Mouse (Mus musculus) CH12.LX (cell line): ENCODE data around the gene Cd38. TPM values are rescaled to one million over a fixed set of nuclear protein-coding genes. Genes with fewer than 3 reads are reported as not detected.

Experiments used
- DNase-seq: peaks from one replicate; pipeline ENCODE4 v3.0.0-alpha.2; 2013; ENCODE audit errors: extremely low read depth
- H3K27ac ChIP-seq: 2 replicates; pipeline ENCODE4 v1.5.1; 2012; ENCODE audit warnings: low read depth, mild to moderate bottlenecking, control low read depth, moderate library complexity; ENCODE audit not compliant: insufficient read depth
- H3K27me3 ChIP-seq: replicated peaks from 2 replicates; pipeline ENCODE3; 2012; ENCODE audit warnings: inconsistent platforms
- H3K36me3 ChIP-seq, 2 experiments: replicated peaks in 1 of 2; 2 replicates each; pipeline versions ENCODE3 to v1.6.1; 2012; ENCODE audit warnings: inconsistent platforms in 1 of 2, low read length in 1 of 2, mild to moderate bottlenecking in 1 of 2, mixed read lengths in 1 of 2, moderate library complexity in 1 of 2; ENCODE audit not compliant: control insufficient read depth in 1 of 2, insufficient read depth in 1 of 2
- H3K4me1 ChIP-seq, 2 experiments: 2 replicates each; pipeline ENCODE4 v1.6.1; 2012; ENCODE audit warnings: inconsistent platforms in 1 of 2, moderate library complexity in 1 of 2; ENCODE audit not compliant: insufficient read depth in 2 of 2, control insufficient read depth in 1 of 2
- H3K4me2 ChIP-seq: 2 replicates; pipeline ENCODE4 v1.6.1; 2012; ENCODE audit warnings: low read depth, mild to moderate bottlenecking, control low read depth; ENCODE audit not compliant: poor library complexity, insufficient read depth, severe bottlenecking
- H3K4me3 ChIP-seq, 3 experiments: fragments of 150-350 bp in 1 of 3; sonication (generic) in 1 of 3; replicated peaks in 1 of 3; 2 replicates each; pipeline versions ENCODE3 to v1.5.1; 2011 to 2012; ENCODE audit warnings: low read depth in 2 of 3, low read length in 2 of 3, mild to moderate bottlenecking in 2 of 3, moderate library complexity in 2 of 3, control low read depth in 1 of 3, improper control_type of control experiment in 1 of 3, inconsistent platforms in 1 of 3, mixed read lengths in 1 of 3; ENCODE audit not compliant: poor library complexity in 1 of 3
- H3K79me2 ChIP-seq: replicated peaks from 2 replicates; pipeline ENCODE4 v1.6.1; 2012; ENCODE audit warnings: mild to moderate bottlenecking, moderate library complexity; ENCODE audit not compliant: control insufficient read depth, poor library complexity, insufficient read depth, severe bottlenecking; ENCODE audit errors: extremely low read depth
- H3K9ac ChIP-seq: 2 replicates; pipeline ENCODE4 v1.6.1; 2012; ENCODE audit warnings: low read depth, mild to moderate bottlenecking, control low read depth, moderate library complexity; ENCODE audit not compliant: insufficient read depth
- H3K9me3 ChIP-seq: replicated peaks from 2 replicates; pipeline ENCODE3; 2012; ENCODE audit warnings: low read length, inconsistent platforms, mixed read lengths
- BHLHE40 ChIP-seq: IDR thresholded peaks from 2 replicates; pipeline ENCODE4 v1.6.1; 2011; ENCODE audit warnings: mild to moderate bottlenecking, low read depth, low read length, improper control_type of control experiment
- CHD1 ChIP-seq: IDR thresholded peaks from 2 replicates; pipeline ENCODE4 v1.6.1; 2012; ENCODE audit warnings: low read depth, low read length, improper control_type of control experiment, inconsistent platforms
- CTCF ChIP-seq, 2 experiments: IDR thresholded peaks in 1 of 2; conservative IDR thresholded peaks in 1 of 2; 2 replicates each; pipeline ENCODE4 v1.5.1; 2011 to 2012; ENCODE audit warnings: low read depth in 2 of 2, low read length in 2 of 2, improper control_type of control experiment in 1 of 2, inconsistent platforms in 1 of 2, mild to moderate bottlenecking in 1 of 2, moderate library complexity in 1 of 2
- EP300 ChIP-seq: IDR thresholded peaks from 2 replicates; pipeline ENCODE4 v1.6.1; 2011; ENCODE audit warnings: low read length, improper control_type of control experiment
- GABPA ChIP-seq: IDR thresholded peaks from 2 replicates; pipeline ENCODE4 v1.6.1; 2012; ENCODE audit warnings: low read depth, low read length, improper control_type of control experiment, inconsistent platforms; ENCODE audit not compliant: insufficient replicate concordance
- JUN ChIP-seq: IDR thresholded peaks from 2 replicates; pipeline ENCODE4 v1.6.1; 2011; ENCODE audit warnings: low read depth, mild to moderate bottlenecking, low read length, improper control_type of control experiment, moderate library complexity; ENCODE audit not compliant: insufficient read depth
- JUND ChIP-seq: conservative IDR thresholded peaks from 2 replicates; pipeline ENCODE4 v1.6.1; 2011; ENCODE audit warnings: low read depth, low read length, improper control_type of control experiment
- KAT2A ChIP-seq: IDR thresholded peaks from 2 replicates; pipeline ENCODE4 v1.6.1; 2012; ENCODE audit warnings: low read length, improper control_type of control experiment, inconsistent platforms; ENCODE audit not compliant: insufficient replicate concordance
- MAFK ChIP-seq: IDR thresholded peaks from 2 replicates; pipeline ENCODE4 v1.6.1; 2011; ENCODE audit warnings: low read length, improper control_type of control experiment; ENCODE audit not compliant: insufficient replicate concordance
- MAZ ChIP-seq: IDR thresholded peaks from 2 replicates; pipeline ENCODE4 v1.6.1; 2012; ENCODE audit warnings: low read depth, mild to moderate bottlenecking, inconsistent platforms, low read length, improper control_type of control experiment, moderate library complexity
- MEF2A ChIP-seq: IDR thresholded peaks from 2 replicates; pipeline ENCODE4 v1.6.1; 2014; ENCODE audit warnings: low read depth, mild to moderate bottlenecking, inconsistent platforms, low read length, improper control_type of control experiment, borderline replicate concordance
- MXI1 ChIP-seq: IDR thresholded peaks from 2 replicates; pipeline ENCODE4 v1.6.1; 2011; ENCODE audit warnings: mild to moderate bottlenecking, low read depth, low read length, improper control_type of control experiment
- NELFE ChIP-seq: IDR thresholded peaks from 2 replicates; pipeline ENCODE4 v1.6.1; 2011; ENCODE audit warnings: low read depth, low read length, improper control_type of control experiment
- PAX5 ChIP-seq: IDR thresholded peaks from 2 replicates; pipeline ENCODE4 v1.6.1; 2012; ENCODE audit warnings: low read length, inconsistent platforms, mixed read lengths
- RAD21 ChIP-seq: IDR thresholded peaks from 2 replicates; pipeline ENCODE4 v1.6.1; 2011; ENCODE audit warnings: low read depth, mild to moderate bottlenecking, low read length, improper control_type of control experiment, moderate library complexity
- SIN3A ChIP-seq: IDR thresholded peaks from 2 replicates; pipeline ENCODE4 v1.6.1; 2012; ENCODE audit warnings: low read length, improper control_type of control experiment, inconsistent platforms
- SMC3 ChIP-seq: IDR thresholded peaks from 2 replicates; pipeline ENCODE4 v1.6.1; 2011; ENCODE audit warnings: low read depth, low read length, improper control_type of control experiment
- TCF12 ChIP-seq: IDR thresholded peaks from 2 replicates; pipeline ENCODE4 v1.6.1; 2014; ENCODE audit warnings: low read depth, mild to moderate bottlenecking, inconsistent platforms, low read length, improper control_type of control experiment
- USF1 ChIP-seq: IDR thresholded peaks from 2 replicates; pipeline ENCODE4 v1.6.1; 2014; ENCODE audit warnings: low read depth, mild to moderate bottlenecking, inconsistent platforms, low read length, improper control_type of control experiment
- ZC3H11A ChIP-seq: IDR thresholded peaks from 2 replicates; pipeline ENCODE4 v1.6.1; 2012; ENCODE audit warnings: low read depth, mild to moderate bottlenecking, inconsistent platforms, low read length, improper control_type of control experiment
- ZMIZ1 ChIP-seq: IDR thresholded peaks from 2 replicates; pipeline ENCODE4 v1.6.1; 2012; ENCODE audit warnings: low read depth, mild to moderate bottlenecking, inconsistent platforms, low read length, improper control_type of control experiment
- ZNF384 ChIP-seq: IDR thresholded peaks from 2 replicates; pipeline ENCODE4 v1.6.1; 2012; ENCODE audit warnings: low read depth, low read length, improper control_type of control experiment, inconsistent platforms
- dilution Hi-C: fragments of 300-500 bp; cut with MboI; formaldehyde crosslinking; loops from 2 replicates; pipeline ENCODE4 v1.14.3; 2020; ENCODE audit warnings: low sequenced_read_pairs; ENCODE audit not compliant: extremely low pct_unique_long_range_greater_than_20kb, extremely low pct_ligation_motif_present
- in situ Hi-C: fragments of 300-500 bp; cut with MboI; formaldehyde crosslinking; loops from 3 replicates; pipeline ENCODE4 v1.14.3; 2019; ENCODE audit warnings: low sequenced_read_pairs, low pct_ligation_motif_present, low pct_unique_long_range_greater_than_20kb, mixed read lengths
- polyA plus RNA-seq: library from polyadenylated mRNA; unstranded; fragments of >175 nt; gene quantifications from 2 replicates; pipeline ENCODE4 v1.2.1, GENCODE M21; 2012; ENCODE audit warnings: low read depth; ENCODE audit not compliant: insufficient read length
- total RNA-seq, 2 experiments: library from RNA; depleted of rRNA; stranded (reverse); fragments of 300-350 nt in 1 of 2; fragments of >200 nt in 1 of 2; gene quantifications; 2 replicates each; pipeline ENCODE4 v1.2.3; 2012 to 2014

Cd38 gene
- total and polyA plus RNA-seq, 3 experiments: 0.93 to 3.3 (median 1.5) TPM

DNA sequence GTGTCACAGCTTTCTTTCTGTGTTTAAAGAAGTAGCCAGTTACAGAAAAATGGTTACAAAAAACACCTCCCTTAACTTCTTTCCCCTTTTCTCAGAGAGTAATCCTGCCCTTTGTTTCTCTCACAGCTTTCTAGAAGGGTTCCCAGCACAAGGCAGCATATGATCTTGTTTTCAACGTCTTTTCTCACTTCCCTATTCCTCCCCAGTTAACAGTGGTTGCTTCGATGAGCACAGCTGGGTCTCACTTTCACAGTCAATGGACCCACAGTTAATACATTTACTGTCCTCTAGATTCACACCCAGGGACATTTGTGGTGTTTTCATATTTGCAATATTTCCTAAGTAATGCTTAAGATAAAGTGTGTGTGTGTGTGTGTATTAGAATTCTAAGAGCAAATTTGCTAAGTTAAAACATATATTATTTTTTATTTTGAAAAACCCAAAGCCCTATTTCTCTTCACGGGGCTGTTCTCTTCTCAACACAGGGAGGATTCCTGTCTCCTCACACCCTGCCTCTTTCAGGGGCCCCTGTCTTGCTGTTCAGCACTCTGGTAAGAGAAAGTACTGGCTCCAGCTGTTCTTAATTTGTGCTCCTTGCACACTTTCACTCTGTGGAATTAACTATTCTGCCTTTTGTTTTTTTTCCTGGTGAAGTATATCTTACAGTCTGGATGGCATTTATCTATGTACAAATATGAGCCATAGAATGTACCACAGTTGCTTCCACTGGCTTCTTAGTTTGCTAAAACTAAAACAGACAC lies 16.9 kb downstream of the Cd38 start (continued):
- peak; percentile 48; the same call in 1 of the 2 replicates for TF ChIP-seq JUN
- peak; percentile 92 for TF ChIP-seq TCF12
- TF ChIP-seq RAD21: no peak; the same call in none of the 2 replicates
- TF ChIP-seq ZNF384: peak; percentile 59
- peak; percentile 96 for TF ChIP-seq SIN3A
- 0 out of 2 replicates have a peak, but pooled peaks have one; percentile 31 for TF ChIP-seq MXI1
- no peak for TF ChIP-seq KAT2A
- peak; percentile 27; the same call in 1 of the 2 replicates for TF ChIP-seq SMC3
- TF ChIP-seq MEF2A: peak; percentile 71; the same call in 1 of the 2 replicates
- no peak; the same call in 1 of the 2 replicates for TF ChIP-seq MAZ
- peak; percentile 90 for TF ChIP-seq BHLHE40
- TF ChIP-seq ZMIZ1: no peak; the same call in 1 of the 2 replicates
- peak; percentile 99 for TF ChIP-seq EP300
- no peak for TF ChIP-seq GABPA
- TF ChIP-seq NELFE: no peak
- TF ChIP-seq USF1: no peak
- TF ChIP-seq PAX5: no peak
- peak; percentile 77 for TF ChIP-seq JUND

DNA sequence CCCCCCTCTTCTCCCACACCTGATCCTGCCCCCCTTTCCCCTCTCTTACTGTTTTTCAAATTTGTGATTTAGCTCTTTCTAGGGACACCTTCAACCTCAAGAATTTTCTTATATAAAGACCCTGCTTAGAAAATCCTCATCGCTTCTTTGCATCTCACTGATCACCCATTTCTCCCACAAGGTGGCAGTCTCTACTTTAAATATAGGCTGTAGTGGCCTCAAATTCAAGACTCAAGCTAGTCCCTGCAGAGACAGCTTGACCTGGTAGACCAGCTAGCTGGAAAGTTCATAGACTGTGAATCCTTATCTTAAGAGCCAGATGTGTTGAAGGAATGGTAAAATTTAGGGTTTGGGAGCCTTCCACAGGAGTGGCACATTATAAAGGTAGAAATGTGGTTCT lies 24.0 kb downstream of the Cd38 start:
- peak; percentile 67 for DNase-seq
- H3K27me3 ChIP-seq: no peaks in the 10 kb centered on the region
- H3K4me1 ChIP-seq: peaks cover 3 to 11% of the 10 kb centered on the region in 2 experiments; a peak in 2 of 4 replicates
- H3K36me3 ChIP-seq: no peaks in the 10 kb centered on the region
- peak; percentile 81 for TF ChIP-seq RAD21
- TF ChIP-seq JUN: no peak
- peak; percentile 90 for TF ChIP-seq SMC3
- TF ChIP-seq CHD1: no peak
- TF ChIP-seq MAFK: no peak
- TF ChIP-seq ZC3H11A: peak; percentile 45; the same call in 1 of the 2 replicates
- TF ChIP-seq MXI1: no peak
- TF ChIP-seq CTCF (conservative IDR thresholded peaks at IDR 0.05 in 1 of 2, IDR thresholded peaks at IDR 0.05 in 1 of 2; ENCODE audit: low read depth in 2 of 2, low read length in 2 of 2): peak; percentile 34 to 85; a peak in 2 of 4 replicates
- no peak overlapping the region for H3K4me3 ChIP-seq
- no peak overlapping the region for H3K9ac ChIP-seq
- H3K27ac ChIP-seq: no peak overlapping the region
- dilution Hi-C loops: no loop called here
- in situ Hi-C loops: loop anchor here (5.0 to 25.0 kb wide), 2 partner anchors 100 to 345 kb away; partner anchors contain the start of gene Tapt1
- no peak overlapping the region for H3K4me2 ChIP-seq
- no peaks in the 10 kb centered on the region for H3K9me3 ChIP-seq
- no peaks in the 10 kb centered on the region for H3K79me2 ChIP-seq
